Mouse (Mus musculus) A20 (cell line): ENCODE measurements at regions not wholly inside any gene's neighbourhood (a gene's known extent, or its start where the extent isn't known, plus 50 kb on each side); places are given as distances from the start of the nearest gene placed in this dataset.
A peak's percentile ranks its signal among the peaks of the same experiment; 100 is the strongest.
"Not testable (repeated sequence)": the region's sequence is repeated elsewhere in the genome, so short reads cannot be mapped to it uniquely, and the experiment has no call there.

Experiments used
- DNase-seq: peaks from one replicate; pipeline ENCODE4 v3.0.0-alpha.2; 2011; ENCODE audit warnings: low read depth, low spot score

DNA sequence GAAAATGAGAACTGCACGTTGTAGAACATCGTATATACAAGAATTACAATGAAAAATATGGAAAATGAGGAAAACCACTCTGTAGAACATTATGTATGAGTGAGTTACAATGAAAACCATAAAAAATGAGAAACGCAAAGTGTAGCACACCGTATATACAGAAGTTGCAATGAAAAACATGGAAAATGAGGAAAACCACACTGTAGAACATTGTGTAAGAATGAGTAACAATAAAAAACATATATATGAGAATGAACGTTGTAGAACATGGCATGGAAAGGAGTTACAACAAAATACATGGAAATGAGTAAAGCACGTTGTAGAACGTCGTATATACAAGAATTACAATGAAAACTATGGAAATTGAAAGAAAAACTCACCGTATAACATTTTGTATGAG lies 378.6 kb downstream of the Gm3376 start:
- peak; percentile 90 for DNase-seq

DNA sequence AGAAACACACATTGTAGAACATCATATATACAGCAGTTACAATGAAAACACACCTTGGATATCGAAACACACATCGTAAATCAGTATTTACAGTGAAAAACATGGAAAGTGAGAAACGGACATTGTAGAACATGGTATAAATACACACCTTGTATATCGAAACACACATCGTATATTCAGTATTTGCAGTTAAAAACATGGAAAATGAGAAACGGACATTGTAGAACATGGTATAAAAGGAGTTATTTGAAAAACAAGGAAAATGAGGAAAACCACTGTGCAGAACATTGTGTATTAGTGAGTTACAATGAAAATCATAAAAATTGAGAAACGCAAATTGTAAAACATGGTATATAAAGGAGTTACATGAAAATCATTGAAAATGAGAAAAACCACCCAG lies 379.2 kb downstream of the Gm3376 start:
- DNase-seq = not testable (repeated sequence)

DNA sequence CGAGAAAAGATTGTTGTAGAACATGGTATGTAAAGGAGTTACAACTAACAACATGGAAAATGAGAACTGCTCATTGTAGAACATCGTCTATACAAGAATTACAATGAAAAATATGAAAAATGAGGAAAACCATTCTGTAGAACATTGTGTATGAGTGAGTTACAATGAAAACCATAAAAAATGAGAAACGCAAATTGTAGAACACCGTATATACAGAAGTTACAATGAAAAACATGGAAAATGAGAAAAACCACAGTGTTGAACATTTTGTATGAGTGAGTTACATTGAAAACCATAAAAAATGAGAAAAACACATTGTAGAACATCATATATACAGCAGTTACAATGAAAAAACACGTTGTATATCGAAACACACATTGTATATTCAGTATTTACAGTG lies 381.5 kb downstream of the Gm3376 start:
- DNase-seq = peak; percentile 51

DNA sequence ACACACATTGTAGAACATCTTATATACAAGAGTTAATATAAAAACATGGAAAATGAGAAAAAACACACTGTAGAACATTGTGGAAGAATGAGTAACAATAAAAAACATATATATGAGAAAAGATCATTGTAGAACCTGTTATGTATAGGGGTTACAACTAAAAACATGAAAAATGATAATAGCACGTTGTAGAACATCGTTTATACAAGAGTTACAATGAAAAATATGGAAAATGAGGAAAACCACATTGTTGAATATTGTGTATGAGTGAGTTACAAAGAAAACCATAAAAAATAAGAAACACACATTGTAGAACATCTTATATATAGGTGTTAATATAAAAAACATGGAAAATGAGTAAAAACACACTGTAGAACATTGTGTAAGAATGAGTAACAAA lies 388.9 kb downstream of the Gm3376 start:
- DNase-seq = peak; percentile 42
